ENCODE assay signal across 12 mouse cellular contexts in genomic region chr2:137662216-137662615, GRCm38 (mm10).
DNase-seq lines count a peak whose midpoint lies in the region.
"Had no signal": no experiment of that assay in that cellular context is flagged by ENCODE, and none has a peak within 500 bp of the region (broad histone marks: within the 10 kb centered on the region; RNA-seq: fewer than 3 reads in every experiment).

No protein-coding gene starts in this region.

- DNase-seq in adrenal gland, postnatal 14 days, result peak; percentile 29
- DNase-seq in adrenal gland, adult 8-10 months, result no peak
- DNase-seq in right cerebral cortex, adult 18-20 months, result peak; percentile 4
- DNase-seq in right cerebral cortex, postnatal 36 days (ENCODE audit: low spot score in 2 of 2), result no peak
- DNase-seq in fat pad, adult 2 months (ENCODE audit: extremely low read depth, low read depth, low spot score), result peak; percentile 37
- DNase-seq in lung, postnatal 10 days, result no peak
- DNase-seq: cerebellum, adult 11-12 months; cerebellum, adult 9-10 months; cerebellum, postnatal 25 days; gastrocnemius, adult 2 months; gastrocnemius, postnatal 25 days; kidney, adult 18-20 months had no signal

Comparison
In these comparisons a context has a peak if more than half of its experiments do, and no peak if none do; other contexts are left out.
1. DNase-seq: peak in adrenal gland, postnatal 14 days (single experiment), right cerebral cortex, adult 18-20 months (single experiment) and fat pad, adult 2 months (single experiment); none in adrenal gland, adult 8-10 months (single experiment), right cerebral cortex, postnatal 36 days (0 of 2) and lung, postnatal 10 days (single experiment).